Mouse (Mus musculus): ENCODE results near the gene Fcer1g. TPM values are rescaled to one million over a fixed set of nuclear protein-coding genes. Genes with fewer than 3 reads are reported as not detected.
"Not testable (repeated sequence)": the region's sequence is repeated elsewhere in the genome, so short reads cannot be mapped to it uniquely, and the experiment has no call there.

Fcer1g gene
- polyA plus RNA-seq, 1 experiment from 2014 or later: 18.4 TPM

DNA sequence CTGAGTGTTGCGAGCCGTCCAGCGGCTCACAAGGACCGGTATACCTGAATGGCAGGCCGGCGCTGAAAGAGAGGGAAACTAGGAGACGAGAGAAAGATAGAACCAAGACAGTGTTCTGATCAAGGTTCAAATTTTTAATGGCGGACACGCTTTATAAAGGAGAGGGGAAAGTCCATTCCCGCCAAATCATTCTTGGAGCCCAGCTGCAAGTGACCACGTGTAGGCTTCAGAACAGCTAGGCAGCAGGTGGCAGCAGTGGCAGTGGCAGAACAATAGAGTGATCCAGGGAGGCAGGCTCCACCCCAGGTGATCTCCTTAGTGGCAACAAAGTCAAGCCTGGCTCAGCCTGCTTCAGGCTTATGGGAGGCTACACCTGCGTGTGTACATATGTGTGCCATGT lies 7.8 kb upstream of the Fcer1g start:
- WGBS: 82% methylated on average over 12 of the region's 12 CpGs
- H3K4me1 ChIP-seq (replicated peaks; ENCODE audit: control insufficient read depth, insufficient read depth, low read length); H3K9me3 ChIP-seq (ENCODE audit: control insufficient read depth, low read length); DNase-seq (ENCODE audit: low spot score); H3K4me3 ChIP-seq (ENCODE audit: low read depth, low read length); H3K27me3 ChIP-seq (ENCODE audit: control insufficient read depth, insufficient read depth, low read length); H3K9ac ChIP-seq (ENCODE audit: low read length); H3K36me3 ChIP-seq (ENCODE audit: control insufficient read depth, insufficient read depth, low read length); H3K27ac ChIP-seq (ENCODE audit: low read depth, low read length); ATAC-seq (replicated peaks; ENCODE audit: low FRiP score); H3K4me2 ChIP-seq (ENCODE audit: low read depth, low read length, severe bottlenecking): not testable (repeated sequence)

DNA sequence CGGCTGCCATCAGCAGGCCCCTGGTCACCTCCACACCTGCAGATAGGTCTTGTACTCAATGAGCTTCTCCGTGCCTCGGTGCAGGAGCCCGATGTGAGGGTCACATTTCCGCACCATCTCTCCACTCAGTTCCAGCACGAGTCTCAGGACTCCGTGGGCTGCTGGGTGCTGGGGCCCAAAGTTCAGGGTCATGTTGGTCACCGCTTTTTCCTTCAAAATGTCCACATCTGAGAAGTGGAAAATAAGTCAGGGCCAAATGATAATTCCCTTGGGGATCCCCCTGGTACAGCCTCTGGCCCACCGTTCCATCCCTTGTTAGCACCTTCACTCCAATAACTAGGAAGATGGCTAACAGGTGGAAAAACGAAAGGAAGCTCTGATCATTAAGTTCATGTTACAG lies 6.7 kb upstream of the Fcer1g start:
- peaks cover 15% of the 10 kb centered on the region; the same call in 1 of the 2 replicates for H3K36me3 ChIP-seq (ENCODE audit: control insufficient read depth, insufficient read depth, low read length)
- H3K4me1 ChIP-seq (replicated peaks; ENCODE audit: control insufficient read depth, insufficient read depth, low read length): 0 out of 2 replicates have a peak, but pooled peaks cover 3% of the 10 kb centered on the region
- DNase-seq (ENCODE audit: low spot score) (no peak), ATAC-seq (replicated peaks; ENCODE audit: low FRiP score) (no peak)
- H3K27me3 ChIP-seq (ENCODE audit: control insufficient read depth, insufficient read depth, low read length): no peaks in the 10 kb centered on the region
- H3K4me2 ChIP-seq (ENCODE audit: low read depth, low read length, severe bottlenecking): no peak overlapping the region
- no peak overlapping the region for H3K9ac ChIP-seq (ENCODE audit: low read length)
- WGBS: 91% methylated on average over 10 of the region's 10 CpGs
- H3K27ac ChIP-seq (ENCODE audit: low read depth, low read length): no peak overlapping the region
- H3K9me3 ChIP-seq (ENCODE audit: control insufficient read depth, low read length): no peaks in the 10 kb centered on the region
- H3K4me3 ChIP-seq (ENCODE audit: low read depth, low read length): no peak overlapping the region

DNA sequence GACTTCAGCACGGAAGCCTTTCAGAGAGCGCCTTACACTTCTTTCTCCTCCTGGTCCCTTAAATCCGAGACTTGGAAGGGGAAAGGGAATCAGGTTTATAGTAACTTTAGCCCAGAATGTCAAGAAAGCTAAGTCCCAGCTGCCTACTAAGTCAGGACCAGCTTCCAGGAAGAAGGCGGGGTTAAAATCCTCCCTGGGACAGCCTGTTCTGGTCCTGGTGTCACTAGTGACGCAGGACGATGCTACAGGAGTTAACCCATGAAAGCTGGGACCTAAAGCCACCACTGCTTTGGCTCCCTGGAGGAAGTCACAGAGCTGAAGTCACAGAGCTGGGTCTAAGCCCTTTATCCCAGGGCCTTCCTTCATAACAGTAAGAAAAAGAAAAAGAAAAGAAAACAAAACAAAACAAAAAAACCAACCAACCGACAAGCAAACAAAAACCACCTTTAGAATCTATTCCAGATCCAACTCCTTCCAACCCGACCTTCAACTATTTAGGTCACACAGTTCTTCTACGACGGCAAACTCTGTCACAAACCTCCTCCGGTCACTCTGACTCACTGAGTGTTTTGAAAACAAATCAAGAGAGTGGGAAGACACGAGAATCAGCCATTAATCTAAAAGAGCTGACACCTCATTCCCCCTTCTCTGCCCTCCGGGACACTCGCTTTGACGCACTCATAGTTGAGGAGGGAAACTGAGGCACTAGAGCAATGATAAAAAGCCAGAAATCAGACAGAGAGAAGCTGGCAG lies 6.0 kb upstream of the Fcer1g start:
- no peaks in the 10 kb centered on the region for H3K9me3 ChIP-seq (ENCODE audit: control insufficient read depth, low read length)
- H3K27ac ChIP-seq (ENCODE audit: low read depth, low read length): no peak overlapping the region
- no peak overlapping the region for H3K9ac ChIP-seq (ENCODE audit: low read length)
- WGBS: 82% methylated on average over 15 of the region's 15 CpGs
- no peak for ATAC-seq (replicated peaks; ENCODE audit: low FRiP score)
- DNase-seq (ENCODE audit: low spot score): no peak
- H3K27me3 ChIP-seq (ENCODE audit: control insufficient read depth, insufficient read depth, low read length): no peaks in the 10 kb centered on the region
- no peak overlapping the region for H3K4me2 ChIP-seq (ENCODE audit: low read depth, low read length, severe bottlenecking)
- no peak overlapping the region for H3K4me3 ChIP-seq (ENCODE audit: low read depth, low read length)
- peaks cover 16% of the 10 kb centered on the region; the same call in 1 of the 2 replicates for H3K36me3 ChIP-seq (ENCODE audit: control insufficient read depth, insufficient read depth, low read length)
- H3K4me1 ChIP-seq (replicated peaks; ENCODE audit: control insufficient read depth, insufficient read depth, low read length): no peaks in the 10 kb centered on the region

DNA sequence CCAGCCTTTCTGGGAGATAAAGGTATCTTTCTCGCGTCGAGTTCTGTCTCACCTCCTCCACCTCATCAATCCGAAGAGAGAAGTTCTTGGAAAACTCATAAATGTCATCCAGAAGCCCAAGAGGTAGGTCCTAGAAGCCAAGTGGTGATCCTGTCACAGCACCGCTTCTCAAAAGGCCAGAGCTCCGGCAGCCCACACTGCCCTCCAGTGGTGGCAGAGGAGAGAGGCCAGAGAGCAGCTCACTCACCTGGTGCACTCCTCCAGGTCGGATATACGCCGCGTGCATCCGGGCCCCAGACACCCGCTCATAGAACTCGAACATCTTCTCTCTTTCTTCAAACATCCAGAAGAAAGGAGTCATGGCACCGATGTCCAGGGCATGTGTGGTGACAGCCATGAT lies 4.3 kb upstream of the Fcer1g start:
- no peak overlapping the region for H3K9ac ChIP-seq (ENCODE audit: low read length)
- H3K36me3 ChIP-seq (ENCODE audit: control insufficient read depth, insufficient read depth, low read length): peaks cover 16% of the 10 kb centered on the region; the same call in 1 of the 2 replicates
- H3K27ac ChIP-seq (ENCODE audit: low read depth, low read length): no peak overlapping the region
- H3K27me3 ChIP-seq (ENCODE audit: control insufficient read depth, insufficient read depth, low read length): no peaks in the 10 kb centered on the region
- no peaks in the 10 kb centered on the region for H3K9me3 ChIP-seq (ENCODE audit: control insufficient read depth, low read length)
- no peak overlapping the region for H3K4me3 ChIP-seq (ENCODE audit: low read depth, low read length)
- WGBS: 73% methylated on average over 14 of the region's 14 CpGs
- H3K4me2 ChIP-seq (ENCODE audit: low read depth, low read length, severe bottlenecking): no peak overlapping the region
- ATAC-seq (replicated peaks; ENCODE audit: low FRiP score) (no peak), DNase-seq (ENCODE audit: low spot score) (peak; percentile 76)
- no peaks in the 10 kb centered on the region for H3K4me1 ChIP-seq (replicated peaks; ENCODE audit: control insufficient read depth, insufficient read depth, low read length)

- no peaks in the 10 kb centered on the region for H3K4me1 ChIP-seq (replicated peaks; ENCODE audit: control insufficient read depth, insufficient read depth, low read length)
- no peak for ATAC-seq (replicated peaks; ENCODE audit: low FRiP score)
- no peak overlapping the region for H3K9ac ChIP-seq (ENCODE audit: low read length)
- H3K27ac ChIP-seq (ENCODE audit: low read depth, low read length): no peak overlapping the region
- WGBS: 80% methylated on average over 6 of the region's 6 CpGs
- H3K27me3 ChIP-seq (ENCODE audit: control insufficient read depth, insufficient read depth, low read length): no peaks in the 10 kb centered on the region
- H3K4me3 ChIP-seq (ENCODE audit: low read depth, low read length): no peak overlapping the region
- H3K4me2 ChIP-seq (ENCODE audit: low read depth, low read length, severe bottlenecking): no peak overlapping the region
- no peak for DNase-seq (ENCODE audit: low spot score)
- peaks cover 16% of the 10 kb centered on the region; the same call in 1 of the 2 replicates for H3K36me3 ChIP-seq (ENCODE audit: control insufficient read depth, insufficient read depth, low read length)
- no peaks in the 10 kb centered on the region for H3K9me3 ChIP-seq (ENCODE audit: control insufficient read depth, low read length)
Measured at GRCm38 (mm10) chr1:171237438-171237837, 3.3 kb upstream of the Fcer1g start.

DNA sequence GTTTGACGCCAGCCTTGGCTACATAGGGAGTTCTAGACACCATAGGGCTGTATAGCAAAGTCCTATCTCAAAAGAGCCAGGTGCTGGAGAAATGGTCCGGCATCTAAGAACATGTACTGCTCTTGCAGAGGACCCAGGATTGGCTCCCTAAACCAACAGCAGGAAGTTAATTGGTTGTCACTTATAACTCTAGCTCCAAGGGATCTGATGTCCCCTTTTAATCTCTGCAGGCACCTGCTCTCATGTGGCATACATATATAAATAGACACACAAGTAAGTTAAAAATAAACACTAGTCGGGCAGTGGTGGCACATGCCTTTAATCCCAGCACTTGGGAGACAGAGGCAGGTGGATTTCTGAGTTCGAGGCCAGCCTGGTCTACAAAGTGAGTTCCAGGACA lies 1.6 kb upstream of the Fcer1g start:
- ATAC-seq (replicated peaks; ENCODE audit: low FRiP score): no peak
- H3K4me3 ChIP-seq (ENCODE audit: low read depth, low read length): no peak overlapping the region

GRCm38 (mm10) chr1:171234538-171234937 lies 373 bp upstream of the Fcer1g start:
- WGBS: 93% methylated on average over 4 of the region's 4 CpGs
- Histone ChIP-seq H3K4me2 (ENCODE audit: low read depth, low read length, severe bottlenecking) (no peak overlapping the region), H3K36me3 (ENCODE audit: control insufficient read depth, insufficient read depth, low read length) (peaks cover 16% of the 10 kb centered on the region; the same call in 1 of the 2 replicates)

More for the DNA sequence above, 1.6 kb upstream of the Fcer1g start:
- Histone ChIP-seq H3K9me3 (ENCODE audit: control insufficient read depth, low read length) (no peaks in the 10 kb centered on the region), H3K9ac (ENCODE audit: low read length) (no peak overlapping the region), H3K27me3 (ENCODE audit: control insufficient read depth, insufficient read depth, low read length) (no peaks in the 10 kb centered on the region), H3K27ac (ENCODE audit: low read depth, low read length) (no peak overlapping the region), H3K4me1 (replicated peaks; ENCODE audit: control insufficient read depth, insufficient read depth, low read length) (no peaks in the 10 kb centered on the region), H3K36me3 (ENCODE audit: control insufficient read depth, insufficient read depth, low read length) (peaks cover 16% of the 10 kb centered on the region; the same call in 1 of the 2 replicates), H3K4me2 (ENCODE audit: low read depth, low read length, severe bottlenecking) (no peak overlapping the region)
- no peak for DNase-seq (ENCODE audit: low spot score)
- 92% methylated on average over 4 of the region's 4 CpGs for WGBS

GRCm38 (mm10) chr1:171232800-171233730 lies 1.1 kb downstream of the Fcer1g start:
- Histone ChIP-seq H3K4me1 (replicated peaks; ENCODE audit: control insufficient read depth, insufficient read depth, low read length) (no peaks in the 10 kb centered on the region; the same call in 1 of the 2 replicates), H3K36me3 (ENCODE audit: control insufficient read depth, insufficient read depth, low read length) (peaks cover 16% of the 10 kb centered on the region; the same call in 1 of the 2 replicates), H3K4me2 (ENCODE audit: low read depth, low read length, severe bottlenecking) (no peak overlapping the region), H3K4me3 (ENCODE audit: low read depth, low read length) (no peak overlapping the region), H3K27me3 (ENCODE audit: control insufficient read depth, insufficient read depth, low read length) (no peaks in the 10 kb centered on the region), H3K27ac (ENCODE audit: low read depth, low read length) (no peak overlapping the region), H3K9me3 (ENCODE audit: control insufficient read depth, low read length) (no peaks in the 10 kb centered on the region), H3K9ac (ENCODE audit: low read length) (no peak overlapping the region)
- ATAC-seq (replicated peaks; ENCODE audit: low FRiP score) (no peak), DNase-seq (ENCODE audit: low spot score) (no peak)
- WGBS: 85% methylated on average over 12 of the region's 12 CpGs

More at GRCm38 (mm10) chr1:171234538-171234937, 373 bp upstream of the Fcer1g start:
- no peak overlapping the region for H3K9ac ChIP-seq (ENCODE audit: low read length)
- H3K27ac ChIP-seq (ENCODE audit: low read depth, low read length): no peak overlapping the region
- no peak for DNase-seq (ENCODE audit: low spot score)
- no peak overlapping the region for H3K4me3 ChIP-seq (ENCODE audit: low read depth, low read length)
- H3K9me3 ChIP-seq (ENCODE audit: control insufficient read depth, low read length): no peaks in the 10 kb centered on the region
- ATAC-seq (replicated peaks; ENCODE audit: low FRiP score): no peak
- H3K4me1 ChIP-seq (replicated peaks; ENCODE audit: control insufficient read depth, insufficient read depth, low read length): no peaks in the 10 kb centered on the region; the same call in 1 of the 2 replicates
- H3K27me3 ChIP-seq (ENCODE audit: control insufficient read depth, insufficient read depth, low read length): no peaks in the 10 kb centered on the region

Measured in forebrain, embryonic 11.5 days (tissue).